Mouse (Mus musculus) liver, embryonic 14.5 days (tissue): ENCODE data around the gene Tekt2. TPM values are rescaled to one million over a fixed set of nuclear protein-coding genes. Genes with fewer than 3 reads are reported as not detected.

Experiments used
- ATAC-seq: fragments of 200-750 bp; cut with Nextera tagmentation; 2 replicates; pipeline ENCODE4 v1.8.0; 2017; ENCODE audit warnings: moderate number of reproducible peaks, mild to moderate bottlenecking, moderate library complexity; ENCODE audit not compliant: insufficient read depth
- DNase-seq, 3 experiments: peaks; one replicate each; pipeline ENCODE4 v3.0.0-alpha.2; 2012 to 2013; ENCODE audit warnings: low read depth in 3 of 3, low spot score in 3 of 3
- H3K27ac ChIP-seq: fragments of 300-500 bp; sonication (generic); 2 replicates; pipeline ENCODE4 v1.5.1; 2014; ENCODE audit warnings: moderate library complexity, mild to moderate bottlenecking, control low read depth, inconsistent platforms
- H3K27me3 ChIP-seq: fragments of 300-500 bp; sonication (generic); 2 replicates; pipeline ENCODE4 v1.6.1; 2014; ENCODE audit warnings: mild to moderate bottlenecking, low read length, moderate library complexity; ENCODE audit not compliant: control insufficient read depth, insufficient read depth
- H3K36me3 ChIP-seq: fragments of 300-500 bp; sonication (generic); replicated peaks from 2 replicates; pipeline ENCODE4 v1.6.1; 2014; ENCODE audit warnings: low read depth; ENCODE audit not compliant: control insufficient read depth, insufficient read depth
- H3K4me1 ChIP-seq, 2 experiments: fragments of 200-500 bp in 1 of 2; fragments of 300-500 bp in 1 of 2; sonication (generic) in 1 of 2; replicated peaks; 2 replicates each; pipeline ENCODE4 v1.6.1; 2012 to 2014; ENCODE audit warnings: antibody characterized with exemption in 1 of 2, inconsistent platforms in 1 of 2, low read length in 1 of 2; ENCODE audit not compliant: control insufficient read depth in 2 of 2, insufficient read depth in 2 of 2
- H3K4me2 ChIP-seq: fragments of 300-500 bp; sonication (generic); 2 replicates; pipeline ENCODE4 v1.6.1; 2014; ENCODE audit warnings: low read depth, mild to moderate bottlenecking, control low read depth, moderate library complexity
- H3K4me3 ChIP-seq, 2 experiments: fragments of 200-500 bp in 1 of 2; fragments of 300-500 bp in 1 of 2; sonication (generic) in 1 of 2; 2 replicates each; pipeline ENCODE4 v1.5.1; 2012 to 2014; ENCODE audit warnings: low read depth in 2 of 2, low read length in 2 of 2, mild to moderate bottlenecking in 2 of 2, control low read depth in 1 of 2, inconsistent platforms in 1 of 2, moderate library complexity in 1 of 2; ENCODE audit not compliant: insufficient read depth in 1 of 2
- H3K9ac ChIP-seq: fragments of 300-500 bp; sonication (generic); replicated peaks from 2 replicates; pipeline ENCODE4 v1.6.1; 2014; ENCODE audit warnings: mild to moderate bottlenecking, control low read depth, moderate library complexity
- H3K9me3 ChIP-seq: fragments of 300-500 bp; sonication (generic); 2 replicates; pipeline ENCODE4 v1.6.1; 2016; ENCODE audit warnings: low read length, mixed read lengths; ENCODE audit not compliant: control insufficient read depth
- CTCF ChIP-seq: IDR thresholded peaks from 2 replicates; pipeline ENCODE4 v1.5.1; 2016; ENCODE audit warnings: antibody characterized with exemption, low read depth, control low read depth
- EP300 ChIP-seq: IDR thresholded peaks from 2 replicates; pipeline ENCODE4 v1.6.1; 2016; ENCODE audit warnings: antibody characterized with exemption, low read depth
- WGBS: fragments of 180-500 bp; shearing (Covaris S2); extraction: QIAGEN DNeasy Blood & Tissue Kit; methylation state at CpG from one replicate; pipeline ENCODE4 v1.1.7; 2014; ENCODE audit not compliant: insufficient replicate concordance; 5-methylcytosine and 5-hydroxymethylcytosine counted together
- polyA plus RNA-seq, 2 experiments: library from polyadenylated mRNA; depleted of rRNA in 1 of 2; stranded (reverse) in 1 of 2; unstranded in 1 of 2; fragments of >200 nt; fragmentation: Nextera tagmentation in 1 of 2; extraction: Ambion mirVana in 1 of 2; gene quantifications; 2 replicates each; pipeline versions ENCODE4 v1.2.1 to v1.2.3; 2012 to 2014

Tekt2 gene
- polyA plus RNA-seq (2012; rRNA removed) (0.45 and 0.85 TPM in 2 replicates), polyA plus RNA-seq (2014; fragmentation: Nextera tagmentation; extraction: Ambion mirVana) (0.39 and 0.44 TPM in 2 replicates)

DNA sequence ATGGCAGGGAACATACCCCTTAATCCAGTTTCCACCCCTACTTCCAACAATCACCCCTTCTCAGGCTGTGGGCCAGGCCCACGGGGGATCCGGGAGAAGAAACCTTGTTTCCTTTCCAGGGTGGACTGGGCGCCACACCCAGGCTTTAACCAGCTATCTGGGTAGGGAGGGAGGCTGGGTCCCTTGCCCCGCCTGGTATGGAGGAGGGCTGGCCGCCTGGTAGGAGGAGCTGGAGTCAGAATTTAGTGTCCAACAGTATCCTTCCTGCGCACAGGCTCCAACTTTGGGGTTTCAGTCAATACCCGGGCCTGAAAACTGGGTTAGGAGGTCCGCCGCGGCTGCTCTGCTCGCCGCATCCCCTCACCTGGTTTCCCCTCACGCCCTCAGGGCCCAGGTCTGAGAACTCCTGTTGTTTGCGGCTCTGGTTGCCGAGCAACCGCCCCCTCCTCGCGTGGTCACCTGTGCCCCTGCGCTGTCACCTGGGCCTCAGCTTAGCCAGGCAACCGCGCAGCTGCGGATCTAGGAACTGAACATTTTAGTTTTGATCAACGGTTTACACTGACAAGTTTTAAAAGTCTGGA lies at the start of gene Tekt2:
Tekt2 (minus strand) TSS at position 408 of the 581 bp plus-strand sequence.
- Histone ChIP-seq H3K9me3 (no peaks in the 10 kb centered on the region), H3K27me3 (peaks cover 8% of the 10 kb centered on the region), H3K36me3 (no peaks in the 10 kb centered on the region), H3K9ac (no peak within 1 kb of the TSS), H3K4me3 (no peak within 1 kb of the TSS), H3K27ac (no peak within 1 kb of the TSS), H3K4me1 (peaks cover 4% of the 10 kb centered on the region in 2 experiments; a peak in 3 of 4 replicates), H3K4me2 (peak within 1 kb of the TSS; percentile 15)
- ATAC-seq (no peak), DNase-seq (no peak)
- 23% methylated on average over 23 of the region's 23 CpGs for WGBS
- no peak for TF ChIP-seq CTCF
- no peak for TF ChIP-seq EP300

DNA sequence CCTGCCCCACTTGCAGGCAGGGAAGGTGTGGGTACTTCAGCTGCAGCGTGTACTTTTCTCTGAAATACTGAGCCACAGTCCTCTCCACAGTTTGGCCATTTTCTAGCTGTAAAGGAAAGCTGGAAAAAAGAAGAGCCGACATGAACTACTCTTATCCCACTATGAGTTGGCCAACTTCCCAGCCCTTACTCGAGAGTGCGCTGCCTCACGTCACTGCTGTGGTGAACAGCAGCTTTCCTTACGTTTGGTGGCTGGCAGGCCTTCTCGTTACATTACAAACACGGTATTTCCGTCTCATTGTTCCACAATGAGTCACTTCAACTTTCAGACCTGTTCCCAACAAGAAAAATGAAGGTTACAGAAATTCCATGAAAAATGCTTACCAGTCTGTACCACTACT lies 46.0 kb upstream of the Tekt2 start:
- TF ChIP-seq CTCF (no peak), EP300 (no peak)
- H3K27ac ChIP-seq, result no peak overlapping the region
- ATAC-seq, result no peak
- no peaks in the 10 kb centered on the region for H3K9me3 ChIP-seq
- 82% methylated on average over 9 of the region's 9 CpGs for WGBS
- no peaks in the 10 kb centered on the region for H3K4me1 ChIP-seq
- no peak overlapping the region for H3K9ac ChIP-seq
- no peaks in the 10 kb centered on the region for H3K36me3 ChIP-seq
- no peak for DNase-seq
- H3K4me3 ChIP-seq, result no peak overlapping the region
- no peak overlapping the region for H3K4me2 ChIP-seq
- H3K27me3 ChIP-seq, result no peaks in the 10 kb centered on the region

DNA sequence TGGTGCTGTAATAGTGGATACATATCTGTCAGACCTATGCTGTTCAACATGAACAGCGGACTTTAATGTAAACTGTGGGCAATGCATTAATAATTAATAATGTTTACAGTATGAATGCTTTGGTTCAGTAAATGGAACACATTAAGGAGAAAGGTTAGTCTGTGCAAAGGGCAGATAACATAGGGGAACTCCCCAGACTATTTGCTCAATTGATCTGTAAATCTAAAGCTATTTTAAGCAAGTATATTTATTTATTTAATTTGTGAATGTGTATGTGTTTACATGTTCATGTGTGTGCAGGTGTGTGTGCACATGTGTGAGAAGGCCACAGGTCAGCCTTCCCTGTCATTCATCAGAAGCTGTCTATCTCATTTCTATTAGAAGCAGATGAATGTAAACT lies 34.6 kb upstream of the Tekt2 start:
- Histone ChIP-seq H3K9ac (no peak overlapping the region), H3K4me2 (no peak overlapping the region), H3K4me1 (no peaks in the 10 kb centered on the region), H3K27me3 (no peaks in the 10 kb centered on the region), H3K27ac (no peak overlapping the region), H3K9me3 (no peaks in the 10 kb centered on the region), H3K36me3 (no peaks in the 10 kb centered on the region), H3K4me3 (no peak overlapping the region)
- no peak for TF ChIP-seq EP300
- 89% methylated on average over 1 of the region's 1 CpGs for WGBS
- ATAC-seq, result no peak
- no peak for DNase-seq

DNA sequence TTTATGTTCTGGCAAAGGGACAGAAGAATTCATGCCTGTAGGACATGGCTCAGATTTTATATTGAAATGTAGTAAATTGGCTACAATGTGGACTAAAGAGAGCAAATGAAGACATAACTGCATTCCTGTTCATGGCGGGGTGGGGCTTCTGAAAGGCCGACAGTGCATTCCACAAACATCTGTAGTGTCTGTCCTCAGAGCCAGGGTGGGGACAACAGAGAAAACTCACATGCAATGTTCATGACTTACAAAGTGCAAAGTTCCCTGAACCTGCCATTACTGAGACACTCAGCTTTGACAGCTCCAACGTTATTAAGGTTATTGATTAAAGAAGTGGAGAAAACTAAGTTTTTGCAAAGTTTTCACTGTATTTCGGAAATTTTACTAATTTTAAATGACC lies 18.0 kb upstream of the Tekt2 start:
- no peak overlapping the region for H3K27ac ChIP-seq
- no peak for TF ChIP-seq CTCF
- no peak overlapping the region for H3K9ac ChIP-seq
- 63% methylated on average over 4 of the region's 4 CpGs for WGBS
- no peaks in the 10 kb centered on the region; a peak in 1 of 4 replicates for H3K4me1 ChIP-seq
- no peak overlapping the region for H3K4me3 ChIP-seq
- ATAC-seq (no peak), DNase-seq (no peak)
- no peaks in the 10 kb centered on the region for H3K9me3 ChIP-seq
- H3K4me2 ChIP-seq, result no peak overlapping the region
- no peaks in the 10 kb centered on the region; the same call in 1 of the 2 replicates for H3K36me3 ChIP-seq
- no peaks in the 10 kb centered on the region for H3K27me3 ChIP-seq

DNA sequence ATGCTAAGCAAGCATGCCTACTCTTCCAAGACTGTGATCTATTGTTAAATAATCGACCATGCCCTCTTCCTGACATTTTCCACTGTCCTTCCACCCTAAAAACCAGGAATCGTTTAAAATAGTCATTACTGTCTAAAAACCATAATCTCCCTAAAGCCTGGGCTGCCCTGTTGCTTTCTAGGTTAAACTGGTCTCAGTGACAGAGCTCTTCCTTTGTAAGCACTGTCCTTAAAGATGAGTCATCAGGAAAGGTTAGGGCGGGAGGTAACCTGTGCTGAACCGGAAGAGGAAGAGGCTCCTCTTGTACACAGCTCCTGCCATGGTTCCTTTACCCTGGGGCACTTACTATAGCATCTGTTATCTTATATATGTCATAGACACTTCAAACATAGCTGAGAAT lies 14.0 kb upstream of the Tekt2 start:
- H3K27me3 ChIP-seq, result no peaks in the 10 kb centered on the region
- H3K4me2 ChIP-seq, result no peak overlapping the region
- no peak overlapping the region for H3K9ac ChIP-seq
- no peak overlapping the region for H3K4me3 ChIP-seq
- no peak for ATAC-seq
- no peaks in the 10 kb centered on the region for H3K36me3 ChIP-seq
- no peak for DNase-seq
- H3K4me1 ChIP-seq, result no peaks in the 10 kb centered on the region; a peak in 1 of 4 replicates
- TF ChIP-seq EP300 (no peak), CTCF (no peak)
- no peaks in the 10 kb centered on the region for H3K9me3 ChIP-seq
- WGBS, result 34% methylated on average over 4 of the region's 4 CpGs
- H3K27ac ChIP-seq, result no peak overlapping the region
